Mouse (Mus musculus) gonadal fat pad, adult 2 months (tissue): Measurements from ENCODE around the gene Dhcr24. TPM values are rescaled to one million over a fixed set of nuclear protein-coding genes. Genes with fewer than 3 reads are reported as not detected.
A peak's percentile ranks its signal among the peaks of the same experiment; 100 is the strongest.

Source experiments
- DNase-seq: peaks from one replicate; pipeline ENCODE4 v3.0.0-alpha.2; 2012; ENCODE audit warnings: low read depth
- polyA plus RNA-seq: library from polyadenylated mRNA; depleted of rRNA; stranded (reverse); fragments of >200 nt; gene quantifications from 2 replicates; pipeline ENCODE4 v1.2.3, GENCODE M21; 2012

Gene Dhcr24
- polyA plus RNA-seq, 1 experiment = 27.9 TPM

DNA sequence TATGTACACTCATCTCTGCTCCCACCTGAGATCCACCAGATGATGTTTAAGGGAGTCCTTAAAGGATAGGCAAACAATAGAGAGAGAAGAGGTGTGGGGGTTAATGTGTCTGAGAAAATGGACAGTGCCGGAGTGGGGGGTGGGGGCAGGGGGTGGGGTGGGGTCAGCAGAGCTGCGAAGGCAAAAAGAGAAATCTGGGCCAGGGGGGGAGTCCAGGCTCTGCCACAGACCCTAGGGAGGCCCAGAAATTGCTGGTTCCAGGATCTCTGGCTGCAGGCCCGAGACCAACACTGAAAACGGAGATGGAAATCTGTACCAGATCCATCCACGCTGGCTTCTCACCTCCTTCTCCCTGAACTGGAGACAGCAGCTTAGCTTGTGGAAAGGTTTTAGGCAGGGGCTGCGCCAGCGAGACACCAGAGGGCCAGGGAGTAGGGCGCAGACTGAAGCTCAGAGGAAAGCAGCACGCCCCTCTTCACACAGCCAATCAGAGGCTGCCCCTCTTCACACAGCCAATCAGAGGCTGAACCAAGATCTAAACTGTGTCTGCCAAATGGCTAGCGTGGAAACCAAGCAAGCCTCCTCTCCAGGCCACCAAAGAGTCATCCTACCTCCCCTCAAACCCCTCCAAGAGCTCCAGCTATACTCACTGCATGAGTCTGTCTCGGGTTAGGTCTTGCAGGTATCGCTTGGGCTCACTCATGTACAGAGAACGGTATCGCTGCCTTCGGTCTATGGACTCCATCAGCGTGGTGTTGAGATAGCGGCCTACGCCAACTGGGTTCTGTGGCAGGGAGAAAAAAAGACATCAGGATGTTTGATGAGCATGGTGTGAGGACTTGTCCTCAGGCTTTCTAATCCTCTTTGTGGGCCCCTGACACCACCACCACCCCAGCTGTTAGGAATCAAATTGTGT, 46.1 kb downstream of the Dhcr24 start:
- no peak for DNase-seq

GRCm38 (mm10) chr4:106607905-106608304, 47.1 kb downstream of the Dhcr24 start:
- no peak for DNase-seq

- no peak for DNase-seq
Measured at GRCm38 (mm10) chr4:106613105-106613504, 52.3 kb downstream of the Dhcr24 start.

DNA sequence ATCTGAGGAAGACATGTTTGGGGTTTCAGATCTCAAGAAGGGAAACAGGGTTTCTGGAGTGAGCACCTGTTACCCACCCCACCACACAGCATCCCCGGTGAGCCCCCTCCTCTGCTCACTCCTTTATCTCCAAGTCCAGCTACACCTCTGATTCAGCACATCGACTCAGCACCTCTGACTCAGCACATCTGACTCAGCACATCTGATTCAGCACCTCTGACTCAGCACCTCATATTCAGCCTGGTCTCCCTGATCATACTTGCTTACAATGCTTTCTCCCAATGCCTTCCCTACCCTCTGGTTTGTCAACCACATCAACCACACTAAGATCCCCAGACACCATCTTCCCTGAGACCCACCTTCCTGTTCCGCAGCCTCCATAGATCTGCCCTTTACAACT, 52.7 kb downstream of the Dhcr24 start:
- no peak for DNase-seq

DNA sequence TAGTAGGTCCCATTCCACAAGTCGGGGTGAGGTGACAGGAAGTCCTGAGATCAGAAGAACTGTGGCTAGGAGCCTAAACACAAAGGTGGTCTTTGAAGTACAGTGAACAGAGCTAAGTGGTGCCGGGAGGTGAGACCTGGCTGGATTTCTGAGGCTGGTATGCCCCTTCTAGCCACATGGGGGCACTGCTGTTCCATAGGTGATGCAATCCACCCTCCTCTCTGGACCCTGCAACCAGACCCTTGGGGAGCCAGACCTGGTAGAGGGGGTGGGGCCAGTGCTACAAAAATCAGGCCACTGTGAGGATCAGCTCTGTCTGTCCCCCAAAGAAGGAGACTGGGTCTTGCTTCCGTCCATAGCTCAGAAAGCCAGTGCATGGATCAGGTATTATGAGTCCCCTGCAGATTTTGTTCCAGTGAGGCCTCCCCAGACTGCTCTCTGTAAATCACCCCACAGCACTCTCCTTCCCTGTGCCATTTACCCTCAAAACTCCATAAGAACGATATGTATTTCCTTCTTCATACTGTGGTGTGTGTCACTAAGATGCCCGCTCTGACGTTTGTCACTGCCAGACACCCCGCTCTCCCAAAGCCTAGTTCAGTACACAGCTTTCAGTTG, 53.5 kb downstream of the Dhcr24 start:
- no peak for DNase-seq

DNA sequence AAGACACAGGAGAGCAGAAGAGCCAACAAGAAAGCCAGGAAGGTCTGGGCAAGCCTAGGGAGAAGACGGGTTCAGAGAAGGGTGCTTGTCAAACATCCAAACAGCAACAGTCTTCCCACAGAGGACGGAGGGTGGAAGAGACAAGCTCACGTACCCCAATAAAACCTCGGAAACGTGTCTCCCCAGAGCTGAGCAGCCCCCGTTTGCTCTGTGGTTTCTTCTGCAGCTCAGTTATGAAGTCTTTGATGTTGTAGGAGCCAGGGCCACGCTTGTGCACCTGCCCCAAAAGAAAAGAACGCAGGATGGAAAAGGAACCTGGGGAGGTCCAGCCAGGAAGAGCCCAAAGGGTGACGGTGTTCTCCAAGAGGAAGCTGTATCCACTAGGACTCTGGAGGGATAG, 54.0 kb downstream of the Dhcr24 start:
- DNase-seq = no peak

GRCm38 (mm10) chr4:106615637-106616036, 54.8 kb downstream of the Dhcr24 start:
- no peak for DNase-seq

DNA sequence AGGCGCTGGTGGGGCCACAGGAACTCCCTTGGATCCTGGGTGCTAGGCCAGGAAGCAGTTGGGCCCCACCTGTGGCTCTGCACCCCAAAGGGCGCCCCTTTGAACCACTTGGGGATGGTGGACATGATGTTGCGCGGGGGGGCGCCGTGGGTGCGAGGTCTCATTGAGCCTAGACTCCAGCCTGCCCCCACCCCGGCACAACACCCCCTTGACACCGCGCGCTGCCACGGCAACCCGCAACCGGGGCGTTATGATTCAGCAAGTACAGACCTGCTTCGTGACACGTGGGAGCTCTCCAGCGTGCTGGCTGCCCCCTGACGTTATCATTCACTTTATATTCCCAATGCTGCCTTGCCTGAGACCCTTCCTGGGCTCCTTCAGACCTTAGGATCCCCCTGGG, 56.2 kb downstream of the Dhcr24 start, which contains the start of gene Lexm:
TSS of gene Lexm (minus strand) at position 186 of the 400 bp plus-strand sequence.
- DNase-seq = no peak

- no peak for DNase-seq
Measured at GRCm38 (mm10) chr4:106618898-106619297, 58.1 kb downstream of the Dhcr24 start.

DNA sequence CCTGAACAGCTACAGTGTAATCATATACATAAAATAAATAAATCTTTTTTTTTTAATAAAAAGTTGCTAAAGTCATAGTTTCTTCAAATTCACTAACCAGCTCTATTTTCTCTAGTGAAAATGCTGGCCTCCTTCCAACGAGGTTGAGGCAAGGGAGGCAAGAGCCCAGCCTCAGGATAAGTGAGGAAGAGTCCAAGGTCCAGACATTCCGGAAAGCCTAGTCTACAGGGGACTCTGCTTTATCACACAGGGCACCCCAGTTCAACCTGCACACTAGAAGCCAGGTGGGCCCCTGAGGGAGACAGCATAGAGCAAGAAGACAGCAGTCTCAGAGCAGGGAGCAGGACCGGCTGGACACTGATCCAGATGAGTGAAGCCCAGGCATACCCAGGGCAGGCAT, 60.6 kb downstream of the Dhcr24 start:
- no peak for DNase-seq

- peak; percentile 58 for DNase-seq
Measured at GRCm38 (mm10) chr4:106622030-106622493, 61.2 kb downstream of the Dhcr24 start, which contains the start of gene Ttc22. TSS of gene Ttc22 (plus strand) at chr4:106622432.

DNA sequence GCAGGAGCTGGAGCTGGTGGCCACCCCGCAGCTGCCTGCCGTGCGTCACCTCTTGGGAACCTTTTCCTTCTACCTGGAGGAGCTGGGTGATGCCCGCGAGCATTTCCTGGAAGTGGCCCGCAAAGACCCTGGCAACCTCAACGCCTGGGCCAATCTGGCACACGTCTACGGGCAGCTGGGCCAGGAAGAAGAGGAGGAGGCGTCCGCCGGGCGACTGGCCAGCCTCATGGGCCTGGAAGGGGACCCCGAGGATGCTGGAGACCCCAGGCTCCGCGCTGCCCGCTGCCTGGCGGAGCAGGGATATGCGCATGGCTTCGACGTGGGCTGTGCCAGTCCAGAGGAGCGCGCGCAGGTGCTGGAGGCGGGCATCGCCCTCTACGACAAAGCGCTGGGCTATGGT, 61.9 kb downstream of the Dhcr24 start:
- no peak for DNase-seq

DNA sequence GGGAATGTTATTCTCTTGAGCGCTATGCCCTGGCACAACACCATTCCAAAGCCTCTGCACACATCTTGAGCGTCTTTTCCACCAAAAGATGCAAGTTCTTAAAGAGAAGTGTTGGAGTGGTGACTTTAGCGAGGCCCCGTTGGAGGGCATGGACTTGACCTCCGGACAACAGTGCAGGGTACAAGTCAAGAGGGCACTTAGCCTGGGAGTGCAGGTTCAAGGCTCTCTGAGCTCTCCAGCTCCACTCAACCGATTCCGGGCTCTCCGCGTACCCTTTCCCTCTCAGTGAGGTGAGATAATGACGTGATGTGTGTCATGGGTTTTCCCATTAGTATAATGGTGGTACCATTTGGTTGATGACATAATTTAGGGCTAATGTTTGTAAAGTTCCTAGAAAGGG, 63.4 kb downstream of the Dhcr24 start:
- no peak for DNase-seq

- no peak for DNase-seq
Measured at GRCm38 (mm10) chr4:106627809-106628208, 67.0 kb downstream of the Dhcr24 start.

DNA sequence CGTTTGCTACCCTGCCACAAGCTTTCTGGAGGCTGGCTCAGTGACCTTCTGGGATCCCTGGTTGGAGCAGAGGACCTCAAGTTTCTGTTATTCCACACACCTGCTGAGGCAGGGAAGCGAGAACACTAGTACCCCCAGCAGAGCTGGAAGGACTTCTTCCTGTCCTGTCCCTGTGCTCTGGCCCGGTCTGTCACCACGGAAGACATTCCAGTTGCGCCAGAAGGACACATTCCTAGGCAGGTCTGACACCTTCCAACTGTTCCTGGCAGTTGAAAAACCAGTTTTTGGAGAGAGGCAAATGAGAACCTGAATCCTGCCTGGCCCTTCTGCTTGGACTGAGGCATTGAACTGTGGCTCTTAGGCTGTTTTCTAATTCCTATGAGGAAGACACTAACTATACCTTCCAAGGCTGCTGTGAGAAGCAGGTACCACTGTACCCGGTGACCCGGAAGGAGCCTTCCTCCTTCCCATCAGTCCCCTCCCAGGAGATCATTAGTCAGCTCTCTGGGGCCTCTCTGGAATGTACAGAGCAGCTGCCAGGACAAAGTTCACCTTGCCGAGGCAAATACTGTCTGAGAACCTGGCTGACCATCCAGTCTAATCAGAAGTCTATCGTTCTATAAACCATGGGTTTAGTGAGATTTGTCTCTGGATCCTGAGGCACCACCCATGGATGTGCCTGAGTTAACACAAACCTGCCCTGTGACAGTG, 68.0 kb downstream of the Dhcr24 start:
- no peak for DNase-seq

- DNase-seq = no peak
Measured at GRCm38 (mm10) chr4:106629374-106629773, 68.5 kb downstream of the Dhcr24 start.

GRCm38 (mm10) chr4:106630333-106631220, 69.7 kb downstream of the Dhcr24 start:
- no peak for DNase-seq

GRCm38 (mm10) chr4:106632313-106632712, 71.5 kb downstream of the Dhcr24 start:
- no peak for DNase-seq

GRCm38 (mm10) chr4:106633281-106634085, 72.6 kb downstream of the Dhcr24 start:
- DNase-seq = no peak

DNA sequence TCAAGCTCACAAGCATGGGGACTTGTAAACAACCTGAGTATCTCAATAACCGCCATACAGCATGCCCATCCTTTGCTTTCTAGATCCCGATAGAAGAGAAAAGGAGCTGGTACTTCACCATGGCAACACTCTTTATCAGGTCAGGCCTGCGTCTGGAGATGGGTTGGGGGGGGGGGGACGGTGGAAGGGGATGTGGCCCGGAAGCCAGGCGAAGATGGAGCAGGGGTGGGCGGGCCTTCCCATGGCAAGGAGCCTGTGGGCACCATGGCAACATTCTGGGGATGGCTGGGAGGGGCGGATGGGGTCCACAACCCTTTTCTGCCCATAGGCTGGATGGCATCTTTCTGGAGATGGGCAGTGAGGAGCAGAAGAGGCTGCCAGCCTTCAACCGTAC, 73.2 kb downstream of the Dhcr24 start:
- DNase-seq = no peak
